Mouse (Mus musculus): Measurements from ENCODE around the gene 4930562C15Rik. TPM values are rescaled to one million over a fixed set of nuclear protein-coding genes. Genes with fewer than 3 reads are reported as not detected.
A peak's percentile ranks its signal among the peaks of the same experiment; 100 is the strongest.

Gene 4930562C15Rik
- polyA plus RNA-seq, 1 experiment: 0.14 TPM

DNA sequence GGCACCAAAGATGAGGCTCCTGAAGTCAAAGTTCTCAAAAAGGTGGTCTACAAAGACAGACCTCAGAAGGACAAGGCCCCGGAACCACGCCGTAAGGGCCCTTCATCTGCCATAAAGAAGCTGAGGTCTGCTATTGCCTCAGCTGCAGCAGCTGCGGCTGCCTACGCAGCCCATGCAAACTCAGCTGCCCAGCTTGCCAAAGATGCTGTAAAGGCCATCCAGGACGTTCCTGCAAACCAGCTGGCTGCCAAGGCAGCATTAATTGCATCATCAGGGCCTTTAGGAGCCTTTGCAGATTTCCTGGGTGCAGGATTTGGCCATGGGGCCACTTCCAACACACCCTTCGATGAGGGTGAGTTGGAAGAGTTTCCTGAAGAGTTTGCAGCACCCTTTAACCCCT is 15.1 kb downstream of the 4930562C15Rik start:
- Histone ChIP-seq H3K27me3 (ENCODE audit: control insufficient read depth, insufficient read depth, insufficient read length) (no peaks in the 10 kb centered on the region), H3K4me3 (ENCODE audit: insufficient read depth, poor library complexity, severe bottlenecking) (no peak overlapping the region), H3ac (ENCODE audit: control insufficient read depth, insufficient read length, low read depth) (no peak overlapping the region), H3K79me2 (ENCODE audit: control insufficient read depth, insufficient read depth) (no peaks in the 10 kb centered on the region), H3K79me3 (ENCODE audit: low read depth) (no peaks in the 10 kb centered on the region), H3K36me3 (ENCODE audit: control insufficient read depth, insufficient read depth) (no peaks in the 10 kb centered on the region)
- TF ChIP-seq FOSL1 (IDR thresholded peaks at IDR 0.05; ENCODE audit: insufficient read depth, low read length, poor library complexity, severe bottlenecking) (no peak), CEBPB (IDR thresholded peaks at IDR 0.05; ENCODE audit: low read depth) (no peak), MAX (IDR thresholded peaks at IDR 0.05) (no peak), MYOG (IDR thresholded peaks at IDR 0.05; ENCODE audit: control insufficient read depth, extremely low read depth, insufficient read length) (no peak)

DNA sequence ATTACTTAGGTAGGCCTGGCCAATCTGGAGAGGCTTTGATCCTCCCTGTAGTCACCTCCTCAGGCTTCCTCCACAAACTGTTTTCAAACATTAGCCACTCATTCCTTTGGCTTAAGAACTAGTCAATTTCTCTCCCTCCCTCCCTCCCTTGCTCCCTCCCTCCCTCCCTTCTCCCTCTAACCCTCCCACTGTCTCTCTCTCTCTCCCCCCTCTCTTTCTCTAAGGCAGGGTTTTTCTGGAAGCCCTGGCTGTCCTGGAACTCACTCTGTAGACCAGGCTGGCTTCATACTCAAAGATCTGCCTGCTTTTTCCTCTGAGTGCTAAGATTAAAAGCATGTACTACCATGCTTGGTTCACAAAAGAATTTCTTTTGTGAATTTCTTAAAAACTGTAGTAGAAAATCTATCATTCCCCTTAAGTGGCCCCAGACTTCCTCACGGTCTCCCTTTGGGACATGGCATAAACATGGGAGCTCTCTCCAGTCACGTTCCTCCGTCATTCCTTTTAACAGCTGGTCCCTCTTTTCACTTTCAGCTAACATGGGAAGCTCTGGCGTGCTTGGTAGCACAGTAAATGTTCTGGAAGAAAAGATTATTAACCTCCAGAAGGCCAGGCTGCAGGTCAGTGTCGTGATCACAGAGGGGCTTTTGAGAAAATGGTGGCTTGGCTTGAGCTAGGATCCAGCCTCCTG is 15.9 kb downstream of the 4930562C15Rik start:
- Histone ChIP-seq H3K4me3 (ENCODE audit: insufficient read depth, poor library complexity, severe bottlenecking) (no peak overlapping the region), H3K79me2 (ENCODE audit: control insufficient read depth, insufficient read depth) (no peaks in the 10 kb centered on the region), H3ac (ENCODE audit: control insufficient read depth, insufficient read length, low read depth) (no peak overlapping the region), H3K36me3 (ENCODE audit: control insufficient read depth, insufficient read depth) (no peaks in the 10 kb centered on the region), H3K27me3 (ENCODE audit: control insufficient read depth, insufficient read depth, insufficient read length) (no peaks in the 10 kb centered on the region), H3K79me3 (ENCODE audit: low read depth) (no peaks in the 10 kb centered on the region)
- no peak for TF ChIP-seq CEBPB (IDR thresholded peaks at IDR 0.05; ENCODE audit: low read depth)
- no peak for TF ChIP-seq USF1 (IDR thresholded peaks at IDR 0.05; ENCODE audit: low read depth)

DNA sequence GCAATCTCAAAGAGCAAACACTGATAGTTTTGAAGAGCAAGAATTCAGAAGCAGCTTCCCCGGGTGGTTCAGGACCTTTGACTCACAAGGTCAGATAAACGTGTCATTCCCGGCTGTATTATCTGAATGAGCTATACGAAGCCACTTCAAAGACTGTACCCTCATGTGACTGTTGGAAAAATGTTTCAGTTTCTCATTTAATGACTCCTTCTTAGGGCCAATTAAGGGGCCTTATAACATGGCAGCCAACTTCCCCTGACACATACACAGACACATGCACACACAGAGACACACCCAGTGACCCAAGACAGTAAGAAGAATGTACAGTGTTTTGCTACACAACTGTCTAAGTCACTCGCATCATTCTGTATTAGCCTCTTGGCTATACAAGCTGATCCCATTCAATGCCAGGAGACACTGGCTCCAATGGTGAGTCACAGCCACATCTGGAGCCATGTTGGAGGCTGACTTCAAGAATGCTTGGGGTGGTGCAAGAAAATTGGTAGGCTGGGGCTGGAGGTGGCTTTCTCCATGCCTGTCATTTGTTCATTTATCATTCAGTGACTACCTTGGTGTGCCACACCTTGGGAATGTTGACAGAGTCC is 19.9 kb downstream of the 4930562C15Rik start:
- TF ChIP-seq FOSL1 (IDR thresholded peaks at IDR 0.05; ENCODE audit: insufficient read depth, low read length, poor library complexity, severe bottlenecking): no peak
- no peak for TF ChIP-seq CTCF (IDR thresholded peaks at IDR 0.05; ENCODE audit: control insufficient read depth, insufficient read depth, insufficient read length)
- no peak for TF ChIP-seq MYOD1 (IDR thresholded peaks at IDR 0.05; ENCODE audit: control insufficient read depth, insufficient read length, low read depth)
- no peak for TF ChIP-seq CEBPB (IDR thresholded peaks at IDR 0.05; ENCODE audit: low read depth)
- TF ChIP-seq USF1 (IDR thresholded peaks at IDR 0.05; ENCODE audit: low read depth): no peak
- no peak for TF ChIP-seq MYOG (IDR thresholded peaks at IDR 0.05; ENCODE audit: control insufficient read depth, extremely low read depth, insufficient read length)
- TF ChIP-seq MAX (IDR thresholded peaks at IDR 0.05): no peak
- H3K27me3 ChIP-seq (ENCODE audit: control insufficient read depth, insufficient read depth, insufficient read length): no peaks in the 10 kb centered on the region
- H3K4me3 ChIP-seq (ENCODE audit: insufficient read depth, poor library complexity, severe bottlenecking): no peak overlapping the region
- no peaks in the 10 kb centered on the region for H3K36me3 ChIP-seq (ENCODE audit: control insufficient read depth, insufficient read depth)
- H3K79me2 ChIP-seq (ENCODE audit: control insufficient read depth, insufficient read depth): no peaks in the 10 kb centered on the region
- H3K79me3 ChIP-seq (ENCODE audit: low read depth): no peaks in the 10 kb centered on the region
- no peak overlapping the region for H3ac ChIP-seq (ENCODE audit: control insufficient read depth, insufficient read length, low read depth)

DNA sequence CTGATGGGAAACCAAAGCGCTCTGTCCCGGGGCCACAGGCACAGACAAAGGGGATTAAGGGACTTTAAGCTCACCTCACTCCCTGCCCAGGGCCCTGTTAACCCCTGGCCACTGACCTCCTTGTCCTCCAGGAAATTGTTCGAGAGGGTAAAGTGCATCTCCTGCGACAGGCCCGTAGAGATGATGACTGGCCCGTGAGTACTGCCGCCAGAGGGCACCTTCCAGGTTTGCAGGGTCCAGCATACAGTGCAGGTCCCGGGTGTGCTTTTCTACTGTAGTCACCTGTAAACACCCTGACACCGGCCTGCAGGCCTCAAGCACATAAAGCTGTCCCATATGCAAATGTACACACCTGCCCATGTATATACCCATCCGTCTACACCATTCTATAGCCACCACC is 26.2 kb downstream of the 4930562C15Rik start:
- no peak overlapping the region for H3K4me3 ChIP-seq (ENCODE audit: insufficient read depth, poor library complexity, severe bottlenecking)
- H3K79me3 ChIP-seq (ENCODE audit: low read depth): no peaks in the 10 kb centered on the region
- no peak overlapping the region for H3ac ChIP-seq (ENCODE audit: control insufficient read depth, insufficient read length, low read depth)
- no peaks in the 10 kb centered on the region for H3K79me2 ChIP-seq (ENCODE audit: control insufficient read depth, insufficient read depth)
- TF ChIP-seq MYOD1 (IDR thresholded peaks at IDR 0.05; ENCODE audit: control insufficient read depth, insufficient read length, low read depth) (no peak), MAX (IDR thresholded peaks at IDR 0.05) (no peak), USF1 (IDR thresholded peaks at IDR 0.05; ENCODE audit: low read depth) (no peak), FOSL1 (IDR thresholded peaks at IDR 0.05; ENCODE audit: insufficient read depth, low read length, poor library complexity, severe bottlenecking) (no peak), MYOG (IDR thresholded peaks at IDR 0.05; ENCODE audit: control insufficient read depth, extremely low read depth, insufficient read length) (no peak), CTCF (IDR thresholded peaks at IDR 0.05; ENCODE audit: control insufficient read depth, insufficient read depth, insufficient read length) (no peak), CEBPB (IDR thresholded peaks at IDR 0.05; ENCODE audit: low read depth) (no peak)
- no peaks in the 10 kb centered on the region for H3K36me3 ChIP-seq (ENCODE audit: control insufficient read depth, insufficient read depth)
- H3K27me3 ChIP-seq (ENCODE audit: control insufficient read depth, insufficient read depth, insufficient read length): peaks cover 7% of the 10 kb centered on the region

DNA sequence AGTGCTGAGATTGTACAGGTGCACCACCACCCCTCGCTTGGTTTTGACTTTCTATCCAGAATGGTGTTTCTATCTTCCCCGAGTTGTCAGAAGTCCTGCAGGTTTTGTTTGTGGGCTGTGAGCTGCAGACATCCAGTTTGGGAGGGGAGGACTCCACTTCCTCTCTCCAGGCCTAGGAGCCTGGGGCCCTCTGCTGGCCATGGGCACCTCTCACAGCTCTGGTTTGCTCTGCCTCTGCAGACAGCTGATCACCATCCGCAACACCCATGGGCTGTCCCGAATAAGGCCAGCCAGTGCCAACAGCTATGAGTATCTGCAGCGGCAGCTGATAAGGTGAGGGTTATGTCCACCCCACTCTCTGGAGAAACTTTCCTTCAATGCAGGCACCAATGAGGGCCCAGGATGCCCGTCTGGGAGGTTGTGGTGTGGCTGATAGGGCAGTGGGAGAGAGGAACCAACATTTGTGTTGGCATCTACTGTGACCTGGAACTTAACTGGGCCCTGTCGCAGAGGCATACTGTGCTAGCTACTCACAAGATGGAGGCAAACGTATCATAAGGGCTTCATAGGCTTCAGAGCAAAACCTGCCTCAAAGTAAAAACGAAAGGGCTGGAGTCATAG is 27.8 kb downstream of the 4930562C15Rik start:
- Histone ChIP-seq H3ac (ENCODE audit: control insufficient read depth, insufficient read length, low read depth) (no peak overlapping the region), H3K4me3 (ENCODE audit: insufficient read depth, poor library complexity, severe bottlenecking) (no peak overlapping the region), H3K79me2 (ENCODE audit: control insufficient read depth, insufficient read depth) (no peaks in the 10 kb centered on the region), H3K27me3 (ENCODE audit: control insufficient read depth, insufficient read depth, insufficient read length) (peaks cover 7% of the 10 kb centered on the region), H3K79me3 (ENCODE audit: low read depth) (no peaks in the 10 kb centered on the region), H3K36me3 (ENCODE audit: control insufficient read depth, insufficient read depth) (no peaks in the 10 kb centered on the region)
- TF ChIP-seq CEBPB (IDR thresholded peaks at IDR 0.05; ENCODE audit: low read depth) (no peak), USF1 (IDR thresholded peaks at IDR 0.05; ENCODE audit: low read depth) (no peak), CTCF (IDR thresholded peaks at IDR 0.05; ENCODE audit: control insufficient read depth, insufficient read depth, insufficient read length) (peak; percentile 91), FOSL1 (IDR thresholded peaks at IDR 0.05; ENCODE audit: insufficient read depth, low read length, poor library complexity, severe bottlenecking) (no peak)

DNA sequence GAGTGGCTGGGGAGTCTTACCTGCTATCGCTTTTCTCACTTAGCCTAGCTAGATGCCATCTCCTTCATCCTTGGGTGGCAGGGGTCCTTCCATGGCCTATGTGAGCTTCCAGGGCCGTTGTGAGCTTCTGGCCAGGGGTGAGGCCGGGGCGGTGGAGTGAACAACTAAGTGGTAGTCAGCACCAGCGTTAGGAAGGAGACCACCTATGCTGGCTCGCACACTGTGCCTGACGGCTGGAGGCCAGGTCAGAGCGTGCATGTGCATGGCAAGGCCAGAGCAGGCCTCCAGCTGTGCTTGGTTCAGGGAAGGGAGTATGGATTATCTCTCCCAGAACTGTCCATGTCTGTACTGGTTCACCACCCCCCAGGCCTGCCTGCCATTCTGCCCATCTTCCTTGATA is 28.5 kb downstream of the 4930562C15Rik start:
- no peak for TF ChIP-seq FOSL1 (IDR thresholded peaks at IDR 0.05; ENCODE audit: insufficient read depth, low read length, poor library complexity, severe bottlenecking)
- no peak overlapping the region for H3ac ChIP-seq (ENCODE audit: control insufficient read depth, insufficient read length, low read depth)
- H3K4me3 ChIP-seq (ENCODE audit: insufficient read depth, poor library complexity, severe bottlenecking): no peak overlapping the region
- H3K27me3 ChIP-seq (ENCODE audit: control insufficient read depth, insufficient read depth, insufficient read length): peaks cover 7% of the 10 kb centered on the region
- no peaks in the 10 kb centered on the region for H3K79me2 ChIP-seq (ENCODE audit: control insufficient read depth, insufficient read depth)
- H3K36me3 ChIP-seq (ENCODE audit: control insufficient read depth, insufficient read depth): no peaks in the 10 kb centered on the region
- no peaks in the 10 kb centered on the region for H3K79me3 ChIP-seq (ENCODE audit: low read depth)

Measured in C2C12 (cell line).